Comparison of ENCODE assay signal across 13 mouse cellular contexts in the genomic region with DNA sequence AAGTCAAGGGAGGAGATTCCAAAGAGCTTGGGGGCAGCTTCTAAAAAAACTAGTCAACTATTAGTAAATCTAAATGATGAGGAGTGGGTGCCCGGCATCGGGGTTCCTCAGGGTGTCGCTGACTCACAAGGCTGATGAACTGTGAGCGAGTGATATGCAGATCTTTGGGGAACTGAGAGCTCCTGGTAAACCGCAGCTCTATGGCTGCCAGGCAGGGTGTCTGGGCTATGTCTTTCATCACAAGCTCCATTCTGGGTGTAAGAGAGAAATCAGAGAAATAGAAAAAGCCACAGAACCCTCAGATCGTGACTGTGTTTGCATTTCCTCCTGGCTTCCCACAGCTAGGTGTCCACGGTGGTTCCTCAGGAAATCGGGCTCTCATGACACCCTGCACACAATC. TPM values are rescaled to one million over a fixed set of nuclear protein-coding genes. Genes with fewer than 3 reads are reported as not detected.
A peak's percentile ranks its signal among the peaks of the same experiment; 100 is the strongest.
DNase-seq lines count a peak whose midpoint lies in the region; ATAC-seq and TF ChIP-seq lines count a peak whose summit lies in the region.
"Had no signal": no experiment of that assay in that cellular context is flagged by ENCODE, and none has a peak within 500 bp of the region (broad histone marks: within the 10 kb centered on the region; RNA-seq: fewer than 3 reads in every experiment).

No protein-coding gene starts in this region.

- ATAC-seq in liver, postnatal 0 days = no peak
- no peak for ATAC-seq in heart, embryonic 11.5 days (replicated peaks; ENCODE audit: insufficient number of reproducible peaks, low FRiP score, low TSS enrichment)
- peak; percentile 93 for ATAC-seq in megakaryocyte progenitor cell, adult 5-6 weeks (replicated peaks; ENCODE audit: poor library complexity)
- ATAC-seq in activated CD4-positive, CD25-positive, alpha-beta regulatory T cell, adult 4 months = no peak

- DNase-seq in liver, postnatal 0 days = peak; percentile 42
- DNase-seq in liver = no peak
- peak; percentile 49 for DNase-seq in thymus, postnatal 25 days
- DNase-seq in right cerebral cortex, postnatal 36 days (ENCODE audit: low spot score in 2 of 2) = no peak
- no peak for DNase-seq in adrenal gland, adult 2 months
- DNase-seq: cerebellum, adult 9-11 months; kidney, postnatal 25 days; left cerebral cortex, postnatal 4 days had no signal

- H3K36me3 ChIP-seq in liver, postnatal 0 days (replicated peaks; ENCODE audit: insufficient read depth, low read length) = no peaks in the 10 kb centered on the region
- no peaks in the 10 kb centered on the region for H3K36me3 ChIP-seq in heart, embryonic 11.5 days (ENCODE audit: control insufficient read depth, insufficient read depth, low read length)

- H3K4me3 ChIP-seq in liver, postnatal 0 days (ENCODE audit: low read depth, low read length) = no peak overlapping the region
- H3K4me3 ChIP-seq in heart, embryonic 11.5 days (ENCODE audit: low read depth, low read length) = no peak overlapping the region
- H3K4me3 ChIP-seq: megakaryocyte, embryonic 14.5 days had no signal

- no peaks in the 10 kb centered on the region for H3K27me3 ChIP-seq in liver, postnatal 0 days (ENCODE audit: insufficient read depth, low read length)
- no peaks in the 10 kb centered on the region for H3K27me3 ChIP-seq in heart, embryonic 11.5 days (ENCODE audit: control insufficient read depth, insufficient read depth, low read length)

- TF ChIP-seq CTCF in liver, postnatal 0 days (IDR thresholded peaks at IDR 0.05; ENCODE audit: low read depth) = peak; percentile 29

- H3K4me1 ChIP-seq in liver, postnatal 0 days (ENCODE audit: insufficient read depth) = no peaks in the 10 kb centered on the region
- no peaks in the 10 kb centered on the region; the same call in 1 of the 2 replicates for H3K4me1 ChIP-seq in heart, embryonic 11.5 days (ENCODE audit: control insufficient read depth, insufficient read depth, low read length)

- no peak for TF ChIP-seq EP300 in liver, postnatal 0 days (IDR thresholded peaks at IDR 0.05; ENCODE audit: low read depth)

- no peak overlapping the region for H3K9ac ChIP-seq in liver, postnatal 0 days (replicated peaks)
- H3K9ac ChIP-seq in heart, embryonic 11.5 days (ENCODE audit: low read depth, low read length) = no peak overlapping the region

- H3K27ac ChIP-seq in liver, postnatal 0 days (ENCODE audit: low read depth) = no peak overlapping the region
- no peak overlapping the region for H3K27ac ChIP-seq in heart, embryonic 11.5 days (ENCODE audit: low read depth, low read length)

- 17% methylated on average over 8 of the region's 8 CpGs for WGBS in liver, postnatal 0 days (ENCODE audit: insufficient replicate concordance)
- 19% methylated on average over 8 of the region's 8 CpGs for WGBS in heart, embryonic 11.5 days (ENCODE audit: insufficient replicate concordance)

- no peak overlapping the region for H3K4me2 ChIP-seq in liver, postnatal 0 days (ENCODE audit: low read depth, low read length)
- 0 out of 2 replicates have a peak overlapping the region, but pooled peaks have one; percentile 10 for H3K4me2 ChIP-seq in heart, embryonic 11.5 days

- no peaks in the 10 kb centered on the region for H3K9me3 ChIP-seq in liver, postnatal 0 days (ENCODE audit: low read length)
- H3K9me3 ChIP-seq in heart, embryonic 11.5 days (replicated peaks; ENCODE audit: control insufficient read depth, low read length) = no peaks in the 10 kb centered on the region

RNA-seq across cellular contexts. Expression of a gene that starts 20.8 kb away (rescaled TPM):
- polyA plus RNA-seq in liver, postnatal 0 days (2015; fragmentation: Nextera tagmentation; extraction: Ambion mirVana) = 0.04 TPM in 1 of 2 replicates, not detected in the other
- polyA plus RNA-seq in heart, embryonic 11.5 days (2014; fragmentation: Nextera tagmentation; extraction: Ambion mirVana) = not detected in 2 replicates
- not detected in 2 replicates for total RNA-seq in megakaryocyte progenitor cell, adult 5-6 weeks (2015)
- total RNA-seq in megakaryocyte progenitor cell, adult 5-6 weeks (2017) = not detected in 2 replicates
- under 1 TPM in 1 of 2 experiments, not detected in 1; 0.17 TPM for polyA plus RNA-seq in activated CD4-positive, CD25-positive, alpha-beta regulatory T cell, adult 4 months (2017; shearing (Covaris generic))
- total RNA-seq in adrenal gland, adult 2 months (2021) = under 1 TPM; 0.20 to 0.48 TPM
- 0.20 and 0.22 TPM in 2 replicates for polyA plus RNA-seq in adrenal gland, adult 2 months (2012; rRNA removed)
- total RNA-seq: left cerebral cortex, postnatal 4 days had no signal
- polyA plus RNA-seq: embryonic facial prominence, embryonic 14.5 days had no signal

Comparison
In these comparisons a context has a peak if more than half of its experiments do, and no peak if none do; other contexts are left out.
1. DNase-seq: peak in liver, postnatal 0 days (single experiment) and thymus, postnatal 25 days (single experiment); none in liver (single experiment), right cerebral cortex, postnatal 36 days (0 of 2) and adrenal gland, adult 2 months (single experiment).